Mouse (Mus musculus): ENCODE data around the gene Whrn. TPM values are rescaled to one million over a fixed set of nuclear protein-coding genes. Genes with fewer than 3 reads are reported as not detected.
A peak's percentile ranks its signal among the peaks of the same experiment; 100 is the strongest.

Whrn gene
- total RNA-seq, 2 experiments from 2014 or later = 1.6 to 2.2 TPM

DNA sequence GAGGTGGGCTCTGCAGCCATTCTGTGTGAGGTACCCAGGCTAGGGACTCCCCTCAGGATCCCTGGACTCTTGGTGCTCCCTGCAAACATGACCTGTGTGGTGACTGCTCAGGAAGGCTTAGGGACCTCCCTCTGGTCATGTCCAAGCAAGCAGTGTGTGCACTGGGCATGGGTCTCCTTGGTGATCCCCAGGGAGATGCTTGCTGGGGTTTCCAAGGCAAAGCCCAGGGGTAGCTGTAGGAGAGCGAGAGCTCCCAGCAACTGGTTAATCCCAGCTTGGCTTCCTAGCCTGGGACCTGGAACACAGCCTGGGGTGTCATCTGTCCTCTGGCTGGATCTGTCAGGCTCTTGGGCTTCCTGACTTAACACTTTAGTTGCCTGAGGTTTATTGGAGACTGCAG lies 120.4 kb downstream of the Whrn start:
- intact Hi-C loops (cut with DNase I) = no loop called here
- no peak overlapping the region for H3K27ac ChIP-seq
- H3K4me3 ChIP-seq = no peak overlapping the region
- TF ChIP-seq CTCF (IDR thresholded peaks at IDR 0.05) = no peak
- DNase-seq = peak; percentile 85

DNA sequence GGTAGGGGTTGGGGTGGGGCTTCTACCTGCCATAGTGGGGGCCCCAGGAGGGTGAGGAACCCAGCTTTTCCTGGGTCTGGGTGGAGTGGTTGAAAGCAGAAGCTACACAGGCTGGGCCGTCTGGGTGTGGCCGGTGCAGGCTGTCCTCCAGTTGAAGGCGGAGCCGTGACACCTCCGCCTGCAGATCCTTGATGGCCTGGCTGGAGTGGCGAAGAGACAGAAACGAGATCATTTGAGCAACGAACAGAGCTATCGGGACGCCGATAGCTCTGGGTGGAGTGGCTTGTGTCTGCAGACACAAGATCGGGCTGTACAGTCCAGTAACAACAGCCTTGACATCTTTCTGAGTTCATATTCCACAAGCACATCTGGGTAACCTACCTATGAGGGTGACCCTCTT lies 121.5 kb downstream of the Whrn start:
- intact Hi-C loops (cut with DNase I) = no loop called here

DNA sequence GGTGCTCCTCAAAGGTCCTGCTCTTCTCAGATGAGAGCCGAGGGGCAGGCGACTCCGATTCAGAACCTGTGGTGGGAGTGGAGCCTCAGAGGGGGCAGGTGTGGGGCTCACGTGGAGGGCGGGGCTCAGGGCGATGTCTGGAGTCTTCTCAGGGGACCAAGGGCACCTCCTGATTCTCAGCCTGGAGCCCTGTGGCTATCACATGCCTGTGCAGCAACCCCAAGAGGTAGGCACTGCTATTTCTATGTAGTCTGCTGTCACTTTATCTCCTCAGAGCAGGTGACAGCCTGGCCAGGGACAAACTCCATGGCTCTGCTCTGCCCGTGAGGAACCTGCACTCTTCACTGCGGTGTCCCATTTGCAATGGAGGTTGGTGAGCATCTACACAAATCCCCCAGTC lies 122.4 kb downstream of the Whrn start:
- no peak for TF ChIP-seq CTCF (IDR thresholded peaks at IDR 0.05)
- Histone ChIP-seq H3K4me3 (no peak overlapping the region), H3K27ac (no peak overlapping the region)
- intact Hi-C loops (cut with DNase I) = no loop called here
- no peak for DNase-seq

More for the DNA sequence above, 121.5 kb downstream of the Whrn start:
- Histone ChIP-seq H3K27ac (no peak overlapping the region), H3K4me3 (no peak overlapping the region)
- TF ChIP-seq CTCF (IDR thresholded peaks at IDR 0.05) = no peak
- DNase-seq = peak; percentile 43

DNA sequence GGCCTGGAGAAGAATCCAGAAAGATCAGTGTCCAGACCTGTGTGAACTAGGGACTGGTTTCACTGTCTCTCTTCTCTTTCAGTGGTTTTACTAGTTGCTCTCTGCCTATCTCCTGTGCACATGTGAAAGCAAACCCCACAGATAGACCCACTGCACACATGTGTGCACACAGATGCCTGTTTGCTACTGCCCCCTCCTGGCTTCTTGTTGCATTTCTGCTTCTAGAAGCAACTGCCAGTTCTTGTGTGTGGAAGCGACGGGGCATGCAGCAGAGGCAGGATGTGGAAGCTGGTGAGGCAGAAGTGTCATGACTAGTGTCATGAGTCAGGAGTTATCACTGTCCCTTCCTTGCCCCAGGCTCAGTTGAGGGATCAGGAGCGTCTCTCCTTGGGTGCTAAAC lies 123.9 kb downstream of the Whrn start:
- H3K4me3 ChIP-seq = no peak overlapping the region
- H3K27ac ChIP-seq = no peak overlapping the region
- peak; percentile 56 for TF ChIP-seq CTCF (IDR thresholded peaks at IDR 0.05)
- DNase-seq = no peak
- intact Hi-C loops (cut with DNase I) = no loop called here

DNA sequence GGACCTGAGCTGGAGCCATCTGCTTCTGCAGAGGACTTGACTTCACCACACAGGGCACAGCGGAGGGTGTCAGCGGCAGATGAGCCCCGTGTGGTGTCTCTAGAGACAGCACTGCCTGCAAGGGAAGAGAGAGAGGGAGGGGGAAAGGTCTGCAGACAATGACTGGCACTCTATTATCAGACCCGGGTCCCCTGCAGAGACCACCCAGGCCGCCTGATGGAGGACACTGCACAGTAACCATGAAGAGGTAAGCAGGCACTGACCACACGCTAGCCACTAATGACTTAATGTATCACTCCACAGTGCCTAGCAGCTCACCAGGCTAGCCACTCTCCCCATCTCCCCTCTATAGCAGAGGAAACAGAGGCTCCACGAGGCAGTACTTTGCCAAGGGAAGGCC lies 124.9 kb downstream of the Whrn start:
- no peak for DNase-seq
- H3K27ac ChIP-seq = no peak overlapping the region
- intact Hi-C loops (cut with DNase I) = no loop called here
- no peak for TF ChIP-seq CTCF (IDR thresholded peaks at IDR 0.05)
- H3K4me3 ChIP-seq = no peak overlapping the region

DNA sequence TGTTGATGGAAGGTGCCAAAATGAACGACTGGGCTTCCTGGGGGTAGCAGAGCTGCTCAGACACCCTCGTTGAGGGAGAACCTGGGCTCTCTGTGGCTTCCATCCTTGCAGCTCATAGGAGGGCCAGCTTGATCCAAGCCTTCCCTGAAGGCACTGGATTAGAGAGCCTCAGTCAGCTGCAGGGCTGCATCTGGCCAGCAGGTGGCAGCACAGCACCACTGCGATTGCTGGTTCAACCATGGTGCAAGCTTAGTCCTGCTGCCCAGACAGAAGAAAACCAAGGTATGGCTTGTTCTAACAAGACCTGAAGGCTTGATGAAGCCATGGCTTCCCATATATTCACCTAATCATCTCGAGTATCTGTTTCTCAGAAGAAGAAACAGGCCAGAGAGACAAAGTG lies 127.2 kb downstream of the Whrn start:
- H3K4me3 ChIP-seq = no peak overlapping the region
- intact Hi-C loops (cut with DNase I) = loop anchor here (2.0 kb wide), 3 partner anchors 40 to 580 kb away; no protein-coding TSS in a partner anchor
- DNase-seq = peak; percentile 88
- no peak overlapping the region for H3K27ac ChIP-seq
- TF ChIP-seq CTCF (IDR thresholded peaks at IDR 0.05) = no peak

Other genes starting within 250 kb of the Whrn start
- 1 to 10 TPM in 1 of 2 experiments, not detected in 1; 1.3 TPM for gene Orm1, start 151.4 kb downstream of the Whrn start, total RNA-seq (2021)
- gene Orm3, start 139.8 kb downstream of the Whrn start, total RNA-seq (2021) = not detected
- not detected for gene Orm2, start 133.5 kb downstream of the Whrn start, total RNA-seq (2021)
- gene Akna, start 92.6 kb downstream of the Whrn start, total RNA-seq (2021) = 1 to 10 TPM in 1 of 2 experiments, under 1 TPM in 1; 0.97 to 1.8 TPM
- 100 to 1,000 TPM; 212 to 239 TPM for gene Atp6v1g1, start 48.8 kb upstream of the Whrn start, total RNA-seq (2021)
- gene Tmem268, start 62.8 kb upstream of the Whrn start, total RNA-seq (2021) = 10 to 100 TPM; 13.3 to 14.7 TPM
- gene Gm11213, start 109.3 kb upstream of the Whrn start, total RNA-seq (2021) = not detected
- gene Tex48, start 126.4 kb upstream of the Whrn start, total RNA-seq (2021) = not detected
- gene Gm11214, start 167.4 kb upstream of the Whrn start, total RNA-seq (2021) = not detected
- gene Tnfsf15, start 249.1 kb upstream of the Whrn start, total RNA-seq (2021) = under 1 TPM in 1 of 2 experiments, not detected in 1; 0.08 TPM

Measured in gastrocnemius, adult 2 months (tissue).